Mouse (Mus musculus) testis, postnatal 14 days (tissue): ENCODE measurements around the gene 4921504E06Rik.

Source experiments
- DNase-seq: peaks from one replicate; pipeline ENCODE4 v3.0.0; 2021; ENCODE audit warnings: low spot score

The 4921504E06Rik gene

DNA sequence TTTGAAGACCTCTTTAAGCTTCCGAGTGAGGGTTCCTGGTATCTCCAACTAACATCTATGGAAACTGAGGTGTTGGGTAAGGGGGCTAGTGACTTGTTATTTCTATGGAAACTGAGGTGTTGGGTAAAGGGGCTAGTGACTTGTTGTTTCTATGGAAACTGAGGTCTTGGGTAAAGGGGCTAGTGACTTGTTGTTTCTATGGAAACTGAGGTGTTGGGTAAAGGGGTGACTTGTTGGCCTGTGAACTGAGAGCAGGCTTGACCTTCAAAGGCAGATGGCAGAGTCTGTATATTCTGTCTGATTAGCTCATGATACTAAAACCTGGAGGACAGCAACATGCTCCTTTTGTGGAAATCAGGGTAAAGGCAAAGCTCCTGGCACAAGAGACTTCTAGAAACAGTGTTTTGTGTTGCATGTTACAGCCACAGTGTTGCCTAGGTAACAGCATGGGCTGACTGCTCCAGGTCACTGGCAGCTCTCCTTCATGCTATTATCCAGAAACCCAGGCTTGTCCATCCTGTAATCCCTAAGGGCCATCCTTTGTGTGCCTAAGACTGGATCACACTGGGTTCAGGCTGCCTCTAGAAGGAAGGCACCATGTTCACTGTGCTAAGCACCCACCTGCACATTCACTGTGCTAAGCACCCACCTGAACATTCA, 133.9 kb downstream of the 4921504E06Rik start:
- DNase-seq, result no peak

- DNase-seq, result no peak
These were observed 137.6 kb downstream of the 4921504E06Rik start for GRCm38 (mm10) chr2:19416066-19416465.

GRCm38 (mm10) chr2:19415063-19415521, 138.6 kb downstream of the 4921504E06Rik start:
- peak; percentile 27 for DNase-seq

- peak; percentile 61 for DNase-seq
These were observed 139.3 kb downstream of the 4921504E06Rik start for GRCm38 (mm10) chr2:19414222-19414965.
